Mouse (Mus musculus) hematopoietic stem cell, adult 5-6 weeks (primary cell): ENCODE measurements around the gene Phkg1. TPM values are rescaled to one million over a fixed set of nuclear protein-coding genes. Genes with fewer than 3 reads are reported as not detected.
"Not testable (repeated sequence)": the region's sequence is repeated elsewhere in the genome, so short reads cannot be mapped to it uniquely, and the experiment has no call there.

Experiments
- ATAC-seq, 2 experiments: fragments of 125-278 bp in 1 of 2; replicated peaks in 1 of 2; 2 replicates each; pipeline ENCODE4 v1.8.0; 2016 to 2017; ENCODE audit warnings: inconsistent platforms in 2 of 2, mild to moderate bottlenecking in 2 of 2, moderate number of reproducible peaks in 2 of 2, low read depth in 1 of 2, moderate TSS enrichment in 1 of 2; ENCODE audit not compliant: low FRiP score in 2 of 2, poor library complexity in 2 of 2, severe bottlenecking in 2 of 2, insufficient read depth in 1 of 2, low TSS enrichment in 1 of 2
- total RNA-seq: library from RNA; stranded (forward); fragments of 172-1452, 232-1000 nt; gene quantifications from 2 replicates; pipeline ENCODE4 v1.2.3, GENCODE M21; 2017

Phkg1 gene
- total RNA-seq, result 1.1 TPM in 1 of 2 replicates, not detected in the other

GRCm38 (mm10) chr5:129898449-129898848, at the start of gene Phkg1:
Gene Phkg1 (minus strand): TSS chr5:129898549.
- no peak for ATAC-seq

DNA sequence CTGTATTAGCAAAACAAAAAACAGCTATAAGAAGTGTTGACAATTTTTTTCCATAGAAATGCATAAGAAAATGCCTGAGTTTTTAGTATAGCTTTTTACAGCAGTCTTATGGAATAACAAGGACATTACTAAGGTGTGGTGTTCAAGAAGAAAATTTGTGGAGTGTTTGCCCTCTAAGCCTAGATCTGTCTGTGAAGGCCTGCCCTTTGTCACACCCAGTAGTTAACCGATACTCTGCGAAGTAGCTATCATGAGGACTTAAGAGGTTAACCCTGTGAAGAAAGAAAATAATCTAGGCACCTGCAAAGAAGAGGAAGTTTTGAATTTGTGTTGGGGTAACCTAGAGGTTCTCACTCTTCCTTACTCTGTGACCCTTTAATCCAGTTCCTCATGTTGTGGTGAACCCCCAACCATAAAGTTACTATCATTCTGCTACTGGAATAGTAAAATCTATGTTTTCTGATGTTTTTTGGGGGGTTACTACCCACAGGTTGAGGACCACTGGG, 49.2 kb upstream of the Phkg1 start:
- ATAC-seq, result peak in 1 of 2 experiments; percentile 23; a peak in 1 of 4 replicates

DNA sequence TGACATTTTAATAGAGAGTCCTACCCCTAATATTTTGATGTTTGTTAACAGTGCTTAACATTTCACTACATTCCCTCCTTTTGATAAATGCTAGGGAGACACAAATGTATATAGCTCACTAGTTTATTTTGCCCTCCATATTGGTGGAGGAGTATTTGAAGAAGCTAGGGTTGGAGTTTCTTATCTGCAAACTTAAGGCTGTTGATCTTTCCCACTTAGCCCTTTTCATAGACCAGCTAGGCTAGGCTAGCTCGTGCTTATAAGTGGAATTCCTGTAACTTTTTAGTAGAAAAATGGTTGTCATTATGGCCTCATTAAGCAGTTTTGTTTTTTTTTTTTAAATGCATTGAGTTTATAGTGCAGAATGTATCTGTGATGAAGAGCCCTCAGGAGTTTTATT, 45.1 kb upstream of the Phkg1 start:
- no peak for ATAC-seq

- not testable (repeated sequence) for ATAC-seq
These were observed 44.0 kb upstream of the Phkg1 start for GRCm38 (mm10) chr5:129942073-129942939.

DNA sequence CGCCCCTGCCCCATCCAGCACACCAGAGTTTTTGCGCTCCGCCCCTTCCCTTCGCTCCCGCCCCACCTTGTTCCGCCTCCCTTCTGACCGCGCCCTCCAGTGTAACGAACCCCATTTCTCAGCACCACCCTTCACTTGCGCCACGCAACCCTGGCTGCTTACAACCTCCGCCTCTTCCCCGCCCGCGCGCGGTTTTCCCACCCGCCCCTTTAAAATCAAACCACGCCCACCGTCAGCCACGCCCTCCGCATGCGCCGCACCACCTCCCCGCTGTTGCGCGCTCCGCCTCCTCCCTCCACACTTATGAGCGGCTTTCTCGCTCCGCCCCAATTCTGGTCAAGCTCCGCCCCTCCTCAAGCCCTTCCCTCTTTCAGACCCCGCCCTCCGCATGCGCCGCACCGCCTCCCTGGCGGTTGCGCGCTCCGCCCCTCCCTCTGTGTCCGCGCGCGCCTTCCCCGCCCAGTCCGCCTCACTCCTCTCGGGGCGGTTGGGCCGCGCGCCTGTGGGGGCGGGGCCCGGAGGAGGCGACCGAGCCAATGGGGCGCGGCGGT, 43.2 kb upstream of the Phkg1 start, which contains the start of gene Vkorc1l1:
Gene Vkorc1l1, plus strand, starts transcription at position 476 of the 551 bp plus-strand sequence.
- ATAC-seq, result peak; percentile 95

DNA sequence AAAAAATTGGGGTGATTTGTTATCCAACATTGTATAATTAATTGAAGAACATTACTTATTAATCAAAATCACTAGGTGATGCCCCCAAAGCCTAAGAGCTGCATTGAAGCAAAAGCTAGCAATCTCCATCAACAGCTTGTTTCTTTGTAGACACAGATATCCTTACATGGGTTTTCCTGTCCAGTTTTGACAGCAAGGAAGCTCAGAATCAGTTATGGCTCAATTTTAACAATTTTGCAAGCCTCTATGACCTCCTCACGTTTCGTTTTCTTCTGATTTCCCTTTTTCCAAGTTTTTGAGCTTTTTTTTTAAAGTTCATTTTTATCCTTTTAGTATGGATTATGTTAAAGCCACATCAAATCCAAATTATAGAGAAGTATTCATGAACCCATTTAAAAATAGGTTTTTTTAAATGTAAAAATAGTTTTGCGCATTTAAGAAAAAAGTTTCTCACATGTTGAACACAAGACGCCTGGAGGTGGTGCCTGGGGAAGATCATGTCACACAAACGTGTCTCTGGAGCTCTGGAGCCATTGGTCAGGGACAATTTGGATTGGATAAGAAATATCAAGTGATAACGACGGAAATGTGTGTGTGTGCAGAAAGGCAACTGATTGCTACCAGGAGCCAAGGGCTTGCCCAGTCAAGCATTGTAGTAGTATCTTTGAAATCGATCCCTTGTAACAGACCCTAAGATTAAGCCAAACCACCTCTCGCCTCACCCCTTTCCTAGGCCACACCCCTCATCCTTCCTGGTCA, 42.6 kb upstream of the Phkg1 start:
- ATAC-seq, result peak; percentile 33 to 55

DNA sequence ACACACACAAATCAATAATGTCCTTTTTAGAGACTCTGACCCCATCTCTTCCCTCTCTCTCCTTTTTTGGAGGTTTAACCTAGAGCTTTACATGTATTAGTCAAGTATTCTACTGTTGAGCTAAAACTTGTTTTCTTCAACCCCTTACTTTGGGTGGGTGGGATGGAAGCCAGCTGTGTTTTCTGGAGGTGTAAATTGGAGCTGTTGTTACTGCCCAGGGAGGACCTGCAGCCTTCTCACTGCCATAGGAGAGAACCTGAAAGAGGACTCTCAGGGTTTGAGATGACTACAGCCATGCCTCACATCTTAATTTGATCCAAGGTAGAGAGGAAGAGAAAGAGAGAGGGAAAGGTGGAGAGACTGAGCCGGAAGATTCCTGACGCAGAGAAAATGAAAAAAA, 41.9 kb upstream of the Phkg1 start:
- ATAC-seq, result no peak

DNA sequence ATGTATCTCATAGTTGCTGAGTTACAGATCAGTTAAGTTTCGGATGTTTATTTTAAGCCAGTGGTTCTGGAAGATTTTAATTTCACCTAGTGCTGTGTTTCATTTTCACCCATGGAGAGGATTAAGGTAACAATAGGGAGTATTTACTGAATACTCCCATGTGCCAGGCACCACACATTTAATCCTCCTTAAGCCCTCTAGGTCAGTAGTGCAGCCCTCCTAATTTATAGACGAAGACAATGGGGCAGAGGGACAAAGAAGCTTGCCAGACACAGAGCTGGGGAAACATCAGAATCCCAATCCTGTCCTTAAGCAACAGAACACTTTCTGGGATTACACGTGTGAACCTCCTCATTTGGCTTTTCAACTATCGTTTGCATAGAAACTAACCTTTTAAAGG, 38.6 kb upstream of the Phkg1 start:
- no peak for ATAC-seq

DNA sequence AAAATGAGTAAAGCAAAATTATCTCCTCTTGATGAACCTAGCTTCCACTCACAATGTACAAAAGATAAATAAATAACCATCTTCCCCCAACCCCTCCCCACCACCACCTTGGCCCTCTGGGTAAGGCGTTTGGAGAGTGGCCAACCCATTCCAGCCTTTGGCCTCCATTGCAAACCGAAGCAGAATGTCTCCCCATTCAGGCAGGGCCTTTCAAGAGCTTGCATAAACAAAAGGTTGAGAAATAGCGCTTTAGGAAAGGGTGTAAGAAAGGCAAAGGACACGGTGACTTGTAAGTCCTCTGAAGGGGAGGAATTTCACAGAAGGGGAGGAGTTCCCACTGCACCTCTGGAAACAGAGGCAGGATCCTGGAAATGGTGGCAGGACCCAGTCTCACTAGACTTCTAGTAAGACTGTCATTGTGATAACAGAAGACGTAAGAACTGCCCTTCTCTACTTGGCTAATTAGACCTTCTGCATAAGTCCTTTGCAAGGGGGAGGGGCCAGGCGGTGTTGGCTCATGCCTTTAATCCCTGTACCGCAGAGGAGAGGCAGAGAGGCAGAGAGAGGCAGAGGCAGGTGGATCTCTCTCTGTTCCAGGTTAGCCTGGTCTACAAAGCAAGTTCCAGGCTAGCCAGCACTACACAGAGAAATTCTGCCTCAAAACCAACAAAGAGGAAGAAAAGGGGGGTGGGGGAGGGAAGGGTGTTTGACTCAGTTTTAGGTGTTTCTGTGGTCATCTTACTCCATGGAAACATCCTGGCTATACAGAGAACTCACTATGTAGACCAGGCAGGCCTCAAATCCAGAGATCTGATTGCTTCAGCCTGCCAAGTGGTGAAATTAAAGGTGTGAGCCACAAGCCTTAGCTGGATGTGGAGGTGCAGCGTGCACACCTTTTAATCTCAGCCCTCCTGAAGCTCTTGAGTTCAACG, 31.8 kb upstream of the Phkg1 start:
- peak in 1 of 2 experiments; percentile 36; a peak in 2 of 4 replicates for ATAC-seq

- ATAC-seq, result no peak
These were observed 27.6 kb upstream of the Phkg1 start for GRCm38 (mm10) chr5:129925933-129926332.

GRCm38 (mm10) chr5:129924820-129925452, 26.6 kb upstream of the Phkg1 start:
- ATAC-seq, result no peak

DNA sequence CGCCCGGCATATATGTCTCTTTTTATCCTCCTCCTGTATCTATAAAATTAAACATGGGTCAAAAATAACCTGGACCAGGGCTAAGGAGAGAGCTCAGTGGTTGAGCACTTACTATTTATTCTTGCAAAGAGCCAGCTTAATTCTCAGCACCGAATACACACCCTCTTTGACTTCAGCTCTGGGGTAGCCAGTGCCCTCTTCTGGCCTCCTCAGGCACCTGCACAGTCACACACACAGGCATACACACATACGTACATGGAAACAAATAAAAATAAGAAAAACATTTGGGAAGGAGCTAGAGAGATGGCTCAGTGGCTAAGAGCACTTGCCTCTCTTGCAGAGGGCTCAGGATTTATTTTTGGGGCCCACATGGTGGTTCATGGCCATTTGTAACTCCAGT, 23.6 kb upstream of the Phkg1 start:
- no peak for ATAC-seq

DNA sequence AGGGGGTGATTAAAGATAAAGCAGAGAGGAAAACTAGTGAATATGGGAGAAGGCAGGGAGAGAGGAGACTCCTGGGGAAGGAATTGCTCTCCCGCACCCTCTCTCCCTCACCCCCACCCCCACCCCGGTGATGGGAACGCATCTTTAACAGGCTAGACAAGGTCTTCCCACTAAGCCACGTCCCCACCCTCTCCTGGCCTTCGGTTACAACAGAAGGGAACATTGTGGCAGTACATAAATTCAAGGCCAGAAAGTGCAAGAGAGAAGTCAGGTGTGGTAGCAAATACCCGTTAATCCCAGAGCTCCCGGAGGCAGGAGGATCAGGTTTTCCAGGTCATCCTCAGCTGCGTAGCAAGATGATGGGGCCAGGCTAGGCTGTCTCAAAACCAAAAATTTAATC, 21.0 kb upstream of the Phkg1 start:
- no peak for ATAC-seq

DNA sequence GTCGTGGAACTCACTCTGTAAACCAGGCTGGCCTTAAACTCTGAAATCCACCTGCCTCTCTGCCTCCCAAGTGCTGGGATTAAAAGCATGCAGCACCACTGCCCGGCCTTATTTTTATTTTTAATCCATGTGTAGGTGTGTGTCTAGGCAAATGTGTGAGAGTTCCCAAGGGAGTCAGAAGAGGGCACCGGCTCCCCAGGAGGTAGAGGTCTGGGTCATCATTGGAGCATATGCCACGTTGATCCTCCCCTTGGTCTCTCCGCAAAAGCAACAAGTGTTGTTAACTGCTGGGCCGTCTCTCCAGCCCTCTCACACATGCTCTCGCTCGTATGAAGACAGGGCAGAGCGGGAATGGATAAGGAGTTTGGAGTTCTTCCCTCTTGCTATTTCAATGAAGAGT, 20.4 kb upstream of the Phkg1 start:
- no peak for ATAC-seq

GRCm38 (mm10) chr5:129918065-129918651, 19.8 kb upstream of the Phkg1 start:
- no peak for ATAC-seq

DNA sequence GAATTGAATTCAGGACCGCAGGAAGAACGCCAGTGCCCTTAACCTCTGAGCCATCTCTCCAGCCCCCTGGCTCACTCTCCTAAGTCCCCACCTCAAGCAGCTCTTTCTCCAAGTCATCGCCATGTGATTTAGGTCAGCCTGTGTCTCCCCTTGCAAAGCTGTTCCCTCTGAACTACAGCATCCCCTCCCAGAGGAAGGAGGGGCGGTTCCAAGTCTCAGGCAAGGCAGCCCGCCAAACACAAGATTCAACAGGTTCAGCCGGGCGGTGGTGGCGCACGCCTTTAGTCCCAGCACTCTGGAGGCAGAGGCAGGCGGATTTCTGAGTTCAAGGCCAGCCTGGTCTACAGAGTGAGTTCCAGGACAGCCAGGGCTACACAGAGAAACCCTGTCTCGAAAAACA, 17.1 kb upstream of the Phkg1 start:
- ATAC-seq, result not testable (repeated sequence)
